Mouse (Mus musculus): ENCODE results near the gene Htr1a. TPM values are rescaled to one million over a fixed set of nuclear protein-coding genes. Genes with fewer than 3 reads are reported as not detected.

Gene Htr1a
- polyA plus RNA-seq, 1 experiment from 2014 or later = 0.05 TPM

DNA sequence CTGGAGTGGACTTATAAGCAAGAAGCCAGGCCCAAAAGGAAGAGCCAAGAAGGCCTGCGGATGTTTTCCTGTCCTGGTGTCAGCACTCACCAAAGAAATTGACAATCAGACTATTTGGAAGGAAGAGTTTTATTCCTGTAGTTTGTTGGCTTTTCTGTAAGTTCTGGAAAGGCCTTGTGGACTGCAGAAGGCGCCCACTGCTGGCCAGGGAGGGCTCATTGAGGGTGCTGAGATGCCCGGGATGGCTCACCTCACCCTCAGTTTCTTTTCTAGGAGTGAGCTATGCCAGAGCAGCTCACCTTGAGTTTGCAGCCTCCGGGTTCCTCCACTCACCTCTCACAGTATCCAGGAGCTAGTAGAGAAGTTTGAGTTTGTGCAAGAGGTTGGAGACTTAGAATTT lies 2.8 kb downstream of the Htr1a start:
- 0 out of 2 replicates have a peak, but pooled peaks cover 6% of the 10 kb centered on the region for H3K4me1 ChIP-seq (ENCODE audit: control insufficient read depth, insufficient read depth, low read length)
- no peaks in the 10 kb centered on the region for H3K36me3 ChIP-seq (ENCODE audit: control insufficient read depth, insufficient read depth, low read length)
- H3K4me2 ChIP-seq = no peak overlapping the region
- H3K9me3 ChIP-seq (ENCODE audit: control insufficient read depth, low read length) = no peaks in the 10 kb centered on the region
- ATAC-seq (ENCODE audit: low FRiP score) (no peak), DNase-seq (ENCODE audit: low spot score, missing footprints) (no peak)
- H3K4me3 ChIP-seq (ENCODE audit: low read depth, low read length) = no peak overlapping the region
- H3K27ac ChIP-seq (ENCODE audit: low read depth, low read length) = no peak overlapping the region
- WGBS = 8% methylated on average over 4 of the region's 4 CpGs
- H3K9ac ChIP-seq (ENCODE audit: low read length) = no peak overlapping the region
- H3K27me3 ChIP-seq (ENCODE audit: control insufficient read depth, insufficient read depth, low read length) = peaks cover 38% of the 10 kb centered on the region

- H3K27me3 ChIP-seq (ENCODE audit: control insufficient read depth, insufficient read depth, low read length) = peaks cover 38% of the 10 kb centered on the region
- H3K4me2 ChIP-seq = no peak overlapping the region
- H3K27ac ChIP-seq (ENCODE audit: low read depth, low read length) = no peak overlapping the region
- ATAC-seq (ENCODE audit: low FRiP score) (no peak), DNase-seq (ENCODE audit: low spot score, missing footprints) (no peak)
- H3K36me3 ChIP-seq (ENCODE audit: control insufficient read depth, insufficient read depth, low read length) = no peaks in the 10 kb centered on the region
- H3K9ac ChIP-seq (ENCODE audit: low read length) = no peak overlapping the region
- H3K9me3 ChIP-seq (ENCODE audit: control insufficient read depth, low read length) = no peaks in the 10 kb centered on the region
- no peak overlapping the region for H3K4me3 ChIP-seq (ENCODE audit: low read depth, low read length)
- 38% methylated on average over 2 of the region's 2 CpGs for WGBS
- H3K4me1 ChIP-seq (ENCODE audit: control insufficient read depth, insufficient read depth, low read length) = 0 out of 2 replicates have a peak, but pooled peaks cover 6% of the 10 kb centered on the region
Observed at GRCm38 (mm10) chr13:105447695-105448094, 4.3 kb downstream of the Htr1a start.

DNA sequence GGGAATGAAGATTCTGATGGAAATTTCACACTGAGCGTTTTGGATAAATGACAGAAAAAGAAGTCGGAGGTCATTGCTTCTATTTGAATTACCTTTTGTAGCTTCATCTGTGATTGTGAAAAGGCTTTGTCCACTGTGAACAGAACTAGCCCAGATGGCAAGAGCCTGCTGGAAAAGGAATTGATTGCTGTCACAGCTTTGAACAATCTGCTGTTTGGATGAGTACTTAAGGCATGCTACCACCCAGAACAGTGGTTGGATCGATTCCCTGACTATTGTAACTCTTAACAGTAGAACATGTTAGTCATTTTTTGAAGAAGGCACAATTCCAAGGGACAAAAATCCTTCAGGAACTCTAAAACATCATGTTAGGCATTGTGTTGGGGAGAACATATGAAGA lies 8.1 kb downstream of the Htr1a start:
- WGBS = 65% methylated on average over 3 of the region's 3 CpGs
- Histone ChIP-seq H3K4me2 (no peak overlapping the region), H3K9me3 (ENCODE audit: control insufficient read depth, low read length) (no peaks in the 10 kb centered on the region), H3K27me3 (ENCODE audit: control insufficient read depth, insufficient read depth, low read length) (peaks cover 2% of the 10 kb centered on the region; the same call in 1 of the 2 replicates), H3K4me3 (ENCODE audit: low read depth, low read length) (no peak overlapping the region), H3K4me1 (ENCODE audit: control insufficient read depth, insufficient read depth, low read length) (no peaks in the 10 kb centered on the region), H3K27ac (ENCODE audit: low read depth, low read length) (no peak overlapping the region), H3K36me3 (ENCODE audit: control insufficient read depth, insufficient read depth, low read length) (no peaks in the 10 kb centered on the region), H3K9ac (ENCODE audit: low read length) (no peak overlapping the region)
- no peak for DNase-seq (ENCODE audit: low spot score, missing footprints)
- ATAC-seq (ENCODE audit: low FRiP score) = no peak

Other genes with a start within 250 kb of the Htr1a start
- 10.5 and 11.3 TPM in 2 replicates for gene Rnf180, start 148.8 kb upstream of the Htr1a start, polyA plus RNA-seq (2014; fragmentation: Nextera tagmentation; extraction: Ambion mirVana)